Mouse (Mus musculus) brain, embryonic 14.5 days (tissue): Measurements from ENCODE around the gene Pnpla5. TPM values are rescaled to one million over a fixed set of nuclear protein-coding genes. Genes with fewer than 3 reads are reported as not detected.

Experiments
- DNase-seq: peaks from one replicate; pipeline ENCODE4 v3.0.0-alpha.2; 2011; ENCODE audit warnings: low read depth
- CTCF ChIP-seq: fragments of 200-500 bp; IDR thresholded peaks from 2 replicates; pipeline ENCODE4 v1.5.1; 2012; ENCODE audit warnings: inconsistent platforms, mild to moderate bottlenecking, moderate library complexity, borderline replicate concordance; ENCODE audit not compliant: insufficient read depth, insufficient read length; ENCODE audit errors: extremely low read depth
- POLR2A ChIP-seq: fragments of 200-500 bp; IDR thresholded peaks from 2 replicates; pipeline ENCODE4 v1.6.1; 2012; ENCODE audit warnings: mild to moderate bottlenecking, inconsistent platforms, borderline replicate concordance; ENCODE audit not compliant: poor library complexity, insufficient read depth, insufficient read length, severe bottlenecking; ENCODE audit errors: extremely low read depth
- polyA plus RNA-seq: library from polyadenylated mRNA; depleted of rRNA; stranded (reverse); fragments of >200 nt; gene quantifications from 2 replicates; pipeline ENCODE4 v1.2.3, GENCODE M21; 2012

Pnpla5 gene
- polyA plus RNA-seq, 1 experiment = not detected

- DNase-seq = peak; percentile 38
- TF ChIP-seq CTCF = no peak
- no peak for TF ChIP-seq POLR2A
Measured at GRCm38 (mm10) chr15:84136473-84137415, 13.8 kb upstream of the Pnpla5 start.

- no peak for TF ChIP-seq POLR2A
- TF ChIP-seq CTCF = peak; percentile 65; the same call in 1 of the 2 replicates
- peak; percentile 27 for DNase-seq
Measured at GRCm38 (mm10) chr15:84135472-84135871, 12.5 kb upstream of the Pnpla5 start.

GRCm38 (mm10) chr15:84133440-84133839 is 10.5 kb upstream of the Pnpla5 start:
- TF ChIP-seq POLR2A (no peak), CTCF (no peak)
- no peak for DNase-seq

GRCm38 (mm10) chr15:84131971-84132370 is 9.0 kb upstream of the Pnpla5 start:
- TF ChIP-seq CTCF (no peak), POLR2A (no peak)
- DNase-seq = no peak

DNA sequence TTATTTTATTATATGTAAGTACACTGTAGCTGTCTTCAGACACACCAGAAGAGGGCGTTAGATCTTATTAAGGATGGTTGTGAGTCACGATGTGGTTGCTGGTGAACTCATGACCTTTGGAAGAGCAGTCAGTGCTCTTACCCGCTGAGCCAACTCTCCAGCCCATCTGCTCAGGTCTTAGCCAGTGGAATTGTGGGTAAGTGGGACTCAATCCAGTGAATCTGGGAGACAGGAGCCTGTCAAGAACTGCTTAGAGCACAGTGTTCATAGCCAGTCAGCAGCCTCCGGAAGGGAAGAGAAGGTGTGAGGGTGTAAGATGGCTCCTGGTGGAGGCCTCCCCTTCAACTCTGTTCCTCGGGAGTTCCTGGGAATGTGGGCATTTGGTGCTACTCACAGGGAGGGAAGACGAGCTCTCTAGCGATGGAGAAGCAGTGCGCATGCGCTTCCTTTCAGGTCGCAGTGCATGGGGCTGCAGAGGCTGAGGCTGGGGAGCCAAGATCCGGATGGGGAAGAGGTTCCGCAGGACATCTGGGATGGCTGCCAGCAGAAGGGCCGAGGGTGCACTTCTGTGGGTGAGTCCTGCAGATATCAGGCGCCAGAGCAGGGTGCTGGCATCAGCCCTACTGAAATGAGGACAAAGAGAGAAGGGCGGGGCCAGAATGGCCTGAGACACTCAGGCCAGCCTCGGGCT is 8.3 kb upstream of the Pnpla5 start:
- DNase-seq = peak; percentile 67
- TF ChIP-seq POLR2A (no peak), CTCF (no peak)

- TF ChIP-seq POLR2A = no peak
- no peak for TF ChIP-seq CTCF
- DNase-seq = no peak
Measured at GRCm38 (mm10) chr15:84126871-84127270, 3.9 kb upstream of the Pnpla5 start.

- TF ChIP-seq POLR2A (no peak), CTCF (no peak)
- no peak for DNase-seq
Measured at GRCm38 (mm10) chr15:84126447-84126846, 3.5 kb upstream of the Pnpla5 start.

- DNase-seq = no peak
- 0 out of 2 replicates have a peak, but pooled peaks have one; percentile 6 for TF ChIP-seq CTCF
- no peak for TF ChIP-seq POLR2A
Measured at GRCm38 (mm10) chr15:84124086-84124485, 1.1 kb upstream of the Pnpla5 start.

DNA sequence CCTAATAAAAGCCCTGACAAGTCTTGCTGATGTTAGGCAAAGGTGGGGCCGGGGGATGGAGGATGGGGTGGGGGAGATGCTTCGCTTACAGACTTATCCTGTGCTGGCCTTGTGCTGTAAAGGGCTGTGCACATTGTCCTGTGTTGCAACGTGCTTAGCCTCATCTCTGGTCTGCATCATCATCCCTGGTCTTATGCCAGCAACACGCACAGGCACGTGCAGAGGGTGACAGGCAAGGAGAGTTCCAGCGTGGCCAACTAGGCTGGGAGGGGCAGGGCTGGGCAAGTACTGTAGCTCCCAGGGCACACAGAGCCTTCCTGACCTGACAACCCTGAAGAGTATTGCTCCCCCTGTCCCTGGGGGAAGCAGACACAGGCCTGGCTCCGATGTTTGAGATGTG is 1.9 kb downstream of the Pnpla5 start:
- TF ChIP-seq POLR2A = no peak
- TF ChIP-seq CTCF = no peak
- no peak for DNase-seq

- TF ChIP-seq POLR2A = no peak
- peak; percentile 65 for TF ChIP-seq CTCF
- peak; percentile 62 for DNase-seq
Measured at GRCm38 (mm10) chr15:84120612-84121011, 2.4 kb downstream of the Pnpla5 start.

GRCm38 (mm10) chr15:84116466-84116865 is 6.5 kb downstream of the Pnpla5 start:
- no peak for DNase-seq
- no peak for TF ChIP-seq CTCF
- no peak for TF ChIP-seq POLR2A

- TF ChIP-seq POLR2A (no peak), CTCF (peak; percentile 45; the same call in 1 of the 2 replicates)
- DNase-seq = peak; percentile 23
Measured at GRCm38 (mm10) chr15:84115727-84116126, 7.2 kb downstream of the Pnpla5 start.

DNA sequence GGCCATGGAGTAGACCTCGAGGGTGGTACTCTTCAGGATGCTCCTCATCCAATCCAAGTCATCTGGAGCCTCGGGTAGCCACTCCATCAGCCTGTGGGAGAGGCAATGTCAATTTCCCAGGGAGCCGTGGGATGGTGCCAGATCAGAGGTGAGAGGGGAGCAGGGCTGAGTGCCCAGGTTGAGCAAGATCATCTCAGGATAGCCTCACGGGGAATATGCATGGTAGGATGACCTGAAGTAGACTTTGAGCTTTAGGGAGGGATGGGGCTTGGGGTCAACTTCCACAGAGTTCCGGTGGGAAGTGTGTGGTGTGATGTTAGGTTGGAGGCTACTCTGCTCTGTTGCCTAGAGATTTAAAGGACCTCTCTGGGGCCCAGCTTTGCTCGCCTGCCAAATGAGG is 9.1 kb downstream of the Pnpla5 start:
- no peak for TF ChIP-seq CTCF
- TF ChIP-seq POLR2A = no peak

More for the DNA sequence above, 9.1 kb downstream of the Pnpla5 start:
- DNase-seq = no peak
